Mouse (Mus musculus): ENCODE data around the gene Gm21915. TPM values are rescaled to one million over a fixed set of nuclear protein-coding genes. Genes with fewer than 3 reads are reported as not detected.

Gene Gm21915
- polyA plus RNA-seq, 1 experiment, result not detected

DNA sequence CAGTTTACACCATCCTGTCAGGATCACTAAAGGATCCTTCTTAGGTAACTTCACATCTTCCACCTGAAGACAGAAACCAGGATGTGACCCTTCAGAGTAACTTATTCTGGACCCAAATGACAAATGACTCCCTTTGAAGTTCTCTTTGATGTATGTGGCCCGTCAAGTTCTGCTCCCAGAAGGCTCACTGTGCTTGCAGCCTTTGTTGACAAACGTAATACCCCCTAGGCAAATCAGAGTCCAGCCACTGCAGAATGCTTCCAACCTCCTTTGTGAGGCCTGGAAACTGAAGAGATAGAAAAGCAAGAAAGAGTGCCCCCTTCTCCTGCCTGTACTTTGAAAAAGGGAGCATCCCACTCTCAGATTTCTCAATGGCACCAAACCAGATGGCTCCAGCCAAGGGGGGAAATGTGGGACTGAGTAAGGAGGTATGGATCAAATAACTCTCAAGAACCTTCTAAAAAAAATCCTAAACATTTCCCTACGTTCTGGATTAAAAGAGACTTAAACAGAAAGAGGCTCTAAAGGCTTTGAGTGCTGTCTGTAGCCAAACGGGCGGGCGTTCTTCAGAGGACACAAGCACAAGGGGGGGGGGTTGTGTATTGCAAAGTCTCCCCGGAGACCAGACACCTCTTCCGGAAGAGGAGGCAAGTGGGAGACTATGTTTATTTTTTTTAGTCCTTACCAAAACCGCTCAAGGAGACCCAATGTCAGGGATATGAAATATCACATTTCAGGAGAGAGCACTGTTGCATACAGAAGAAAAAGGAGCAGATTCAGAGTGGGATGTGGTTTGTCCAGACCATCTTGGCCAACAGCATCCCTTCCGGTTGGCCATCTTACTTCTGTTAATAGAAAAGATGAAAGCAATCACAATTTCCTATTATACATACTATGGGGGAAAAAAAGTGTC is 34.2 kb downstream of the Gm21915 start:
- Histone ChIP-seq H3K4me3 (replicated peaks) (no peak overlapping the region), H3K27me3 (ENCODE audit: control insufficient read depth) (no peaks in the 10 kb centered on the region), H3K36me3 (ENCODE audit: control insufficient read depth) (no peaks in the 10 kb centered on the region), H3K4me1 (ENCODE audit: control insufficient read depth) (no peaks in the 10 kb centered on the region), H3K9me3 (ENCODE audit: control insufficient read depth, low read length) (no peaks in the 10 kb centered on the region)
- no peak for TF ChIP-seq GATA1 (IDR thresholded peaks at IDR 0.05; ENCODE audit: low read length)
- TF ChIP-seq TAL1 (IDR thresholded peaks at IDR 0.05; ENCODE audit: low read length), result no peak

DNA sequence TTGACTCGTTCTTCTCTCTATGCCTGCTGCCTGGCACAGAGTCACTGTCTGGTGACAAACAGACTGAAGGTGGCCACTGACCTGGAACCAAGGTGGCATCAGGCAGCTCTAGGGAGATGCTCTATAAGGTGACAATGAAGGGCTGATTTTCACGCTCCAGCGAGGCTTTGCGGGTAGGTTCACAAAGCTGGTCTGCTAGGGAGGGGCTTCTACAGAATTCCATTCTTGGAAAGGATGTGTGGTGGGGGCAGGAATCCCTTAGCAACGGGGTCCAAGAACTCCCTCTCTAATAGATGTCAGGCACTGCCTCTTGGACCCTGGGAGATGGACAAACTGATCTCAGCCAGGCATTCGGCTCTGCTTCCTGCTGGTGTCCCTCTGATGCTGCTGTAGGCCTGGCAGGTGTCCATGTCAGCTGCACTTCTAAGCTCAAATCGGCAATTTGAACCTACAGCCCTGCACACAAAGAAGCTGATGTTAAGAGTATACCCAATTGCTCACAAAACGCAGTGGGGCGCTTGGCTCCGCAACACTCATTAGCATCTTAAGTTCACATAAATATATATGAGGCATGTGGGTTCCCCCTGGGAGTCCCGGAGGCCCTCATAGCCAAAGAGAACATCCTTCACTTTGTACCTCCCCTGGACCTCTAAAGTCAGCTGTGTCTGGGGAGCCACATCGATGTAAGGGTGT is 38.2 kb downstream of the Gm21915 start:
- Histone ChIP-seq H3K9me3 (ENCODE audit: control insufficient read depth, low read length) (no peaks in the 10 kb centered on the region), H3K4me3 (replicated peaks) (no peak overlapping the region), H3K27me3 (ENCODE audit: control insufficient read depth) (no peaks in the 10 kb centered on the region), H3K36me3 (ENCODE audit: control insufficient read depth) (no peaks in the 10 kb centered on the region), H3K4me1 (ENCODE audit: control insufficient read depth) (no peaks in the 10 kb centered on the region)
- TF ChIP-seq GATA1 (IDR thresholded peaks at IDR 0.05; ENCODE audit: low read length), result no peak
- no peak for TF ChIP-seq TAL1 (IDR thresholded peaks at IDR 0.05; ENCODE audit: low read length)

DNA sequence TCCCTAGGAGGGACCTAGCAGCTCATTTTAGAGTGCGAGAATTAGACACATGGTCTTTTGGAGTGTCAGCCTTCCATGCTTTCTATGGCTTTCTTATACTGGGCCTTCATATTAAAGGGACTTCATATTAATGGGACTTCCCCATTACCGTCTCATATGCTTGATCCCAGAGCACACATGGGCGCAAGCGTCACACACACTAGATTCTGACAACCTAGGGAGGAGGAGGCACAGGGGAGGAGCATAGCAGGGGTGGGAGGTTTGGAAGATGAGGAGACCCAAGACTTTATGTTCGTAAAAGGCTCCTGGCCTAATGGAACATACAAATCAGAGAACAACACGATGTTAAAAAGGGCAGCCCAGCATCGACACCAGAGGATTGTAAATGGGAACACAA is 38.7 kb downstream of the Gm21915 start:
- H3K4me3 ChIP-seq (replicated peaks), result no peak overlapping the region
- H3K9me3 ChIP-seq (ENCODE audit: control insufficient read depth, low read length), result no peaks in the 10 kb centered on the region
- no peaks in the 10 kb centered on the region for H3K27me3 ChIP-seq (ENCODE audit: control insufficient read depth)
- TF ChIP-seq TAL1 (IDR thresholded peaks at IDR 0.05; ENCODE audit: low read length) (no peak), GATA1 (IDR thresholded peaks at IDR 0.05; ENCODE audit: low read length) (no peak)
- H3K36me3 ChIP-seq (ENCODE audit: control insufficient read depth), result no peaks in the 10 kb centered on the region
- no peaks in the 10 kb centered on the region for H3K4me1 ChIP-seq (ENCODE audit: control insufficient read depth)

DNA sequence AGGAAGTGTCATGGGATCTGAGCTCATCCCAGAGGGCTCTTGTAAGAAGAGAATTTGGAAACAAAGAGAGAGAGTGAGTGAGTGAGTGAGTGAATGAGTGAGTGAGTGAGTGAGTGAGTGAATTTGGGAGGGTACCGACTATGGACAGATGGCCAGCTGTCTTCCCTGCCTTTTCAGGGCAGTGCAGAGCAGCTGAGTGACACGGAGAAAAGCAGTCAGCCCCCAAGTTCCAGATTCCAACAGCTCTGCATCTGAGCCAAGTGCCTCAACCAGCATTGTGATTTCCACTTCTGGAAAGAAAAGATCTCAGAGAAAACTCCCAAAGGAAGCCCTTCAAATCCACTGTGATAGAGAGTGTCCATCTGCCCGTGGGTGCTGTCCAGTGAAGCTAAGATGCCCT is 39.2 kb downstream of the Gm21915 start:
- no peak overlapping the region for H3K4me3 ChIP-seq (replicated peaks)
- no peaks in the 10 kb centered on the region for H3K4me1 ChIP-seq (ENCODE audit: control insufficient read depth)
- H3K9me3 ChIP-seq (ENCODE audit: control insufficient read depth, low read length), result no peaks in the 10 kb centered on the region
- no peaks in the 10 kb centered on the region for H3K27me3 ChIP-seq (ENCODE audit: control insufficient read depth)
- no peaks in the 10 kb centered on the region for H3K36me3 ChIP-seq (ENCODE audit: control insufficient read depth)
- TF ChIP-seq GATA1 (IDR thresholded peaks at IDR 0.05; ENCODE audit: low read length) (no peak), TAL1 (IDR thresholded peaks at IDR 0.05; ENCODE audit: low read length) (no peak)

DNA sequence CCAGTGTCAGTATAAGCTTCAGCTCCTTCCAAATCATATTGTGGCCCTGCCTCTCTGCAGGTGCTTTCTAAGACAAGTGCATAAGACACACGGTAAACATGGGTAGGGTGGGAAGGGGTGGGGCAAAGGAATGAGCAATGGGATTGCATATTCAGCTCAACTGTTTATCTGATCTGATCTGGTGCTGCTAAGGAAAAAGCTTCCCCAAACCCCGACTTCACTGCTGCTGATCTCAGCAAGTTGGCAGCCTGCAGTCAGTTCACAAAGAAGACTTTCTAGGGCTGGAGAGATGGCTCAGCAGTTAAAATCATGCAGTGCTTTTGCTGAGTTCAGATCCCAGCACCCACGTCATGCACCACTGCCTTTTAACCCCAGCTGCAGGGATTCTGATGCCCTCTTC is 39.6 kb downstream of the Gm21915 start:
- Histone ChIP-seq H3K4me1 (ENCODE audit: control insufficient read depth) (no peaks in the 10 kb centered on the region), H3K36me3 (ENCODE audit: control insufficient read depth) (no peaks in the 10 kb centered on the region), H3K27me3 (ENCODE audit: control insufficient read depth) (no peaks in the 10 kb centered on the region), H3K9me3 (ENCODE audit: control insufficient read depth, low read length) (no peaks in the 10 kb centered on the region), H3K4me3 (replicated peaks) (no peak overlapping the region)
- TF ChIP-seq TAL1 (IDR thresholded peaks at IDR 0.05; ENCODE audit: low read length) (no peak), GATA1 (IDR thresholded peaks at IDR 0.05; ENCODE audit: low read length) (no peak)

DNA sequence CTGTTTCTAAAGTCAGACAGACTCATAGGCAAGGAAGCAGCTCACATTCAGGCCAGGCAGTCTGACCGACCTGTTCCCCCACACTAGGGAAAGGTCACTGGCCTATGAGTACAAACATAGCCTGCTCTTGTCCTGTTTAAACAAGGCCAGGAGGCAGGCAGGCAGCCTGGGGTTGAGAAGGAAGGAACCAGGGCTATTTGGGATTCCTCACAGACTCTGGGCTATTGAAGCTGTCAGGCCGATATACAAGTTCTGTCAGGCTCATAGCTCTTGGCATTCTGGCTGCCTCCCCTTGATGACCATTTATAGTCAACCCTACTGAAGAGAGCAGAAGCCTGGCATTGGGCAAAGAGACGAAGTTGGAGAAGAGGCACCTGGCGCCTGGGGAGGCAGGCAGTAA is 41.2 kb downstream of the Gm21915 start:
- Histone ChIP-seq H3K27me3 (ENCODE audit: control insufficient read depth) (no peaks in the 10 kb centered on the region), H3K36me3 (ENCODE audit: control insufficient read depth) (no peaks in the 10 kb centered on the region), H3K4me3 (replicated peaks) (no peak overlapping the region), H3K9me3 (ENCODE audit: control insufficient read depth, low read length) (no peaks in the 10 kb centered on the region), H3K4me1 (ENCODE audit: control insufficient read depth) (no peaks in the 10 kb centered on the region)
- TF ChIP-seq GATA1 (IDR thresholded peaks at IDR 0.05; ENCODE audit: low read length) (no peak), TAL1 (IDR thresholded peaks at IDR 0.05; ENCODE audit: low read length) (no peak)

DNA sequence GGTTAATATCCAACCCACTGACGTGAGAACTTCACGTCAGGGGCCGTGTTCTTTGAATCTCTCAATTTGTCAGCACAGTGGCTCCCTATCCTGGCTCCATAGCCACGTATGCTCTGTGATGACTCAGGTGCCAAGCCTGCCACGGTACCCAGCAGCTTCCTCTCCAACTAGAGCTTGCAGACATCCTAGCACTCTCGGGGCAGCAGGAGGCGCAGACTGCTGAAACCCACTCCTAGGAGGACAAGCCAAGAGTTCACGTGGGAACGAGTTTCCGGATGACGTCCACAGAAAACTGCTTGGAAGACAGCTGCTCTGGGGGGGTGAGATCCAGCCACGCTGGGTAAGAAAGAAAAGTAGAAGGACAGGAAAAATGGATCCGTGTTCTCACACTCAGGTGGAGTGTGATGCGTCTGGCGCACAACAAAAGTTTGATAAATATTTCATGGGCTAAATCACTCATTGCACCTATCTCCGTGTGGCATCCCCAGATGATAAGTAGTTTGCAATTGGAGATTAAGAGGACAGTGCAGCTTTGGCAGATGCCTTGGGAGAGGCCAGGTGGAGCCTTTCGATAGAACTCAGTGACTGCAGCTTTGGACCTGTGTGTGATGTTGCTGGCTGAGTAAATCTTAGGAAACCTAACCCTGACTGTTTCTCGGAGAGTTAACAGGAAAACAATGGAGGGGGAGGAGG is 46.9 kb downstream of the Gm21915 start:
- H3K36me3 ChIP-seq (ENCODE audit: control insufficient read depth), result no peaks in the 10 kb centered on the region
- no peaks in the 10 kb centered on the region for H3K9me3 ChIP-seq (ENCODE audit: control insufficient read depth, low read length)
- no peak overlapping the region for H3K4me3 ChIP-seq (replicated peaks)
- no peaks in the 10 kb centered on the region for H3K4me1 ChIP-seq (ENCODE audit: control insufficient read depth)
- H3K27me3 ChIP-seq (ENCODE audit: control insufficient read depth), result no peaks in the 10 kb centered on the region
- TF ChIP-seq TAL1 (IDR thresholded peaks at IDR 0.05; ENCODE audit: low read length) (no peak), GATA1 (IDR thresholded peaks at IDR 0.05; ENCODE audit: low read length) (no peak)

DNA sequence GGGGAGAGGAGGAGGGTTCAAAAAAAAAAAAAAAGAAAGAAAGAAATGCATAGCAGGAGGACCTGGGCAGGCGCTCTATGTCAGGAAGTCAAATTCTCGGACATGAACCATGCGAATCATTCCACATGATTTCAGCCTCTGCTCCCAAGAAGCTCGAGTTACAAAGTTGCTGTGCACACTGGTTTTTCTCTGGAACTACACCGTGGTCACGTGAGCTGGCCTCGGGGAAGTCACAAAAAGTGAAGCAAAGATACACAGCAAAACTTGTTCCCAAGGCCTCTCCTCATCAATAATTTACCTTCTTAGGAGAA is 47.4 kb downstream of the Gm21915 start:
- H3K27me3 ChIP-seq (ENCODE audit: control insufficient read depth), result no peaks in the 10 kb centered on the region
- TF ChIP-seq GATA1 (IDR thresholded peaks at IDR 0.05; ENCODE audit: low read length) (no peak), TAL1 (IDR thresholded peaks at IDR 0.05; ENCODE audit: low read length) (no peak)
- no peak overlapping the region for H3K4me3 ChIP-seq (replicated peaks)
- H3K9me3 ChIP-seq (ENCODE audit: control insufficient read depth, low read length), result no peaks in the 10 kb centered on the region
- H3K36me3 ChIP-seq (ENCODE audit: control insufficient read depth), result no peaks in the 10 kb centered on the region
- no peaks in the 10 kb centered on the region for H3K4me1 ChIP-seq (ENCODE audit: control insufficient read depth)

Other genes starting within 250 kb of the Gm21915 start
- 0.02 and 0.06 TPM in 2 replicates for gene Gramd1b, start 139.2 kb upstream of the Gm21915 start, polyA plus RNA-seq (2012)
- gene Clmp, start 15.3 kb downstream of the Gm21915 start, polyA plus RNA-seq (2012), result 0.01 TPM in 1 of 2 replicates, not detected in the other
- 64.3 and 66.6 TPM in 2 replicates for gene Hspa8, start 130.4 kb downstream of the Gm21915 start, polyA plus RNA-seq (2012)
- not detected in 2 replicates for gene Bsx, start 203.5 kb downstream of the Gm21915 start, polyA plus RNA-seq (2012)

Measured in erythroblast, embryonic 14.5 days (primary cell).